Comparison of ENCODE assay signal across 8 mouse cellular contexts in genomic region chr3:88716399-88717197, GRCm38 (mm10). TPM values are rescaled to one million over a fixed set of nuclear protein-coding genes. Genes with fewer than 3 reads are reported as not detected.
DNase-seq lines count a peak whose midpoint lies in the region; ATAC-seq lines count a peak whose summit lies in the region.

Gene Rit1, plus strand, starts transcription at chr3:88716838.

- H3K4me2 ChIP-seq in hindbrain, embryonic 15.5 days: peak within 1 kb of the TSS; percentile 87

- peak; percentile 94 for ATAC-seq in hindbrain, embryonic 15.5 days (ENCODE audit: low FRiP score, low read depth)

- no peaks in the 10 kb centered on the region for H3K27me3 ChIP-seq in hindbrain, embryonic 15.5 days

- 3% methylated on average over 27 of the region's 27 CpGs for WGBS in hindbrain, embryonic 15.5 days

- H3K9ac ChIP-seq in hindbrain, embryonic 15.5 days: peak within 1 kb of the TSS; percentile 56

- H3K36me3 ChIP-seq in hindbrain, embryonic 15.5 days: peaks cover 26% of the 10 kb centered on the region

- H3K9me3 ChIP-seq in hindbrain, embryonic 15.5 days: no peaks in the 10 kb centered on the region

- peaks cover 21% of the 10 kb centered on the region for H3K4me1 ChIP-seq in hindbrain, embryonic 15.5 days (replicated peaks)

- peak; percentile 87 for DNase-seq in R1 (ENCODE audit: low read depth, low spot score)
- peak; percentile 86 to 93 for DNase-seq in cerebellum, postnatal 25 days
- DNase-seq in frontal cortex, postnatal 36 days (ENCODE audit: low spot score in 2 of 2): peak; percentile 71 to 76
- DNase-seq in left cerebral cortex, adult 11 months (ENCODE audit: low spot score): peak; percentile 66
- DNase-seq in lung, postnatal 4 days: peak; percentile 89 to 90
- peak; percentile 67 for DNase-seq in retina, postnatal 7 days (ENCODE audit: low read depth, low spot score)
- peak; percentile 77 for DNase-seq in urinary bladder, adult 2 months (ENCODE audit: low spot score)

- peak within 1 kb of the TSS; percentile 72 for H3K4me3 ChIP-seq in hindbrain, embryonic 15.5 days

- peak within 1 kb of the TSS; percentile 64 for H3K27ac ChIP-seq in hindbrain, embryonic 15.5 days (replicated peaks)

RNA-seq across cellular contexts. Expression of gene Rit1, which starts in this region (rescaled TPM):
- polyA plus RNA-seq in hindbrain, embryonic 15.5 days (2015; fragmentation: Nextera tagmentation; extraction: Ambion mirVana): 64.4 and 66.8 TPM in 2 replicates
- 81.4 and 89.3 TPM in 2 replicates for polyA plus RNA-seq in urinary bladder, adult 2 months (2012; rRNA removed)

Comparison
In these comparisons a context has a peak if more than half of its experiments do, and no peak if none do; other contexts are left out.
1. Peak in every context shown above with its lines: DNase-seq, ATAC-seq, H3K4me3 ChIP-seq and H3K27ac ChIP-seq.